Mouse (Mus musculus) cerebellum, adult (tissue): Measurements from ENCODE around the gene Nptxr.

Experiments used
- ATAC-seq: cut with Nextera tagmentation; 2 replicates; pipeline ENCODE4 v1.9.2; 2017; ENCODE audit warnings: mild to moderate bottlenecking, moderate library complexity, mixed read lengths; ENCODE audit not compliant: insufficient number of reproducible peaks, low FRiP score, low TSS enrichment

Nptxr gene

GRCm38 (mm10) chr15:79793076-79793475 lies 11.5 kb downstream of the Nptxr start:
- ATAC-seq: no peak

- ATAC-seq: no peak
These were observed 12.1 kb downstream of the Nptxr start for GRCm38 (mm10) chr15:79792455-79792854.

DNA sequence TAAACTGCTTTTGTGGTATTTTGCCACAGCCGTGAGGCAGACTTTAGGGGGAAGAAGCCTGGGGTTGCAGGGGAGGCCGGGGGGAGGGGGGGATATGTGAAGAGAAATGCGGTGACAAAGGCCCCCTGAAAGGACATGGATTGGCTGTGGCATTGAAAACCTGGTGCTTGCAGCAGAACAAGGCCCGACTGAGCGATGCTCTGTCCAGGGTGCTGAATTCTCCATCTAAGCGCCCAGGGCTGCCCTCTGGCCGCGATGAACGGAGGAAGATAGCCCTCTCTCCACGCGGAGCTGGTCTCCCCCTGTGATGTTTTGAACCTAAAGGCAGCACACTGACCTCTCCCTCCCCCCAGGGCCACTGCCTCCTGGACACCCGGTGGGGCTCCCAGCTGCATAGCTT lies 13.1 kb downstream of the Nptxr start:
- no peak for ATAC-seq

GRCm38 (mm10) chr15:79790905-79791304 lies 13.7 kb downstream of the Nptxr start:
- no peak for ATAC-seq

DNA sequence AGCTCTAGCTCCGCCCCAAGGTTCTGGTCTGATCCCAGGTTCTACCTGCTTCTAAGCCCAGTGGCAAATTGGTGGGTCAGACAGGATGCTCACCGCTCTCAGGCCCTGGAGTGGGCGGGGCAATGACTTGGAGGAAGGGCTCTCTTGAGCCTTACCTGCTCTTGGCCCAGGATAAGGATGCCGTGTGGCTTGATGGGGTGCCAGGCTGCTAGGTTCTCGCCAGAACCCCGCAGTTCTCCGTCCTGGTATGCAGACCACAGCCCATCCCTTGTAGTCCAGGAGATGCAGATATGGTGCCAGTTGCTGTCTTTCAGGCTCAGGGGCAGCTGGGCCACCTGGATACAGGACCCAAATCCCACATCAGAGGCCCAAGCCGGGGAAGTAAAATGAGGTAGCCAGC lies 14.5 kb downstream of the Nptxr start:
- ATAC-seq: no peak

DNA sequence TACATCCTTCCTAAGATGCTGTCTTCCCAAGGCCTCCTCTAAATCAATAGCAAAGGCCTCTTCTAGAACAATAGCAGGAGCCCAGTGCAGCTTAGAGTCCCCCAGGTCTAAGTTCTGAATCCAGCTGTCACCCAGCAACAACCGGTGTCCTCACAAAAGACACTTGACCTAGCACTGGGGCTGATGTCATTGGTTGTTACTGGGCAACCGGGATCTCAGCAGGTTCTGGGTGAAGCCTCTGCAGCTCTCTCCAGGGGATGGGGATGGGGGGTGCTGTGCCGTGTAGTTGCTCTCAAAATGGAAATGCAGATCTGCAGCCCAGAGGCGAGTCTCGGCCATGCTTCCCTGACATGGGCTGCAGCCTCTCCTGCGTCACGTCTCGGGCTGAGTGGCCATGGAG lies 16.8 kb downstream of the Nptxr start:
- ATAC-seq: no peak

DNA sequence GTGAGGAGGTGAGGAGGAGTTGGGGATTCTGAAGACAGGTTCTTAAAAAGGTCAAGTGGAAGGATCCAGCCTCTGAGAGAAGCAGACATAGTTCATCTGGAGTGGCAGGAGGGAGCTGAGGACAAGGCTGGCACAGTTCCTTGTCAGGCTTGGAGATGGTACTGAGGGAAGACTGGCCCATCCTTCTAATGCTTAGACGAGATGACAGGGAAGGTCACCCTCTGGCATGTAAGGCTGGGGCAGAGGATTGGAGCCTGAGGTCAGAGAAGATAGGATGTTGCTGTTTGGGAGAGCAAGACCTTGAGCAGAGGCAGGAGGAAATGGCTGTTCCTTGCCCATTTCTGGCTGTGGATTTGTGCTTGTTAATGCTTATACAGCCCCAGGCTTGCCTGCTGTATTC lies 19.5 kb downstream of the Nptxr start:
- ATAC-seq: no peak

- no peak for ATAC-seq
These were observed 26.8 kb downstream of the Nptxr start, which contains the start of gene Dnal4 for GRCm38 (mm10) chr15:79777749-79778148. TSS of gene Dnal4 (minus strand) at chr15:79777849.

GRCm38 (mm10) chr15:79775662-79776061 lies 28.9 kb downstream of the Nptxr start:
- no peak for ATAC-seq

- ATAC-seq: peak; percentile 99
These were observed 30.2 kb downstream of the Nptxr start for GRCm38 (mm10) chr15:79774117-79775027.

DNA sequence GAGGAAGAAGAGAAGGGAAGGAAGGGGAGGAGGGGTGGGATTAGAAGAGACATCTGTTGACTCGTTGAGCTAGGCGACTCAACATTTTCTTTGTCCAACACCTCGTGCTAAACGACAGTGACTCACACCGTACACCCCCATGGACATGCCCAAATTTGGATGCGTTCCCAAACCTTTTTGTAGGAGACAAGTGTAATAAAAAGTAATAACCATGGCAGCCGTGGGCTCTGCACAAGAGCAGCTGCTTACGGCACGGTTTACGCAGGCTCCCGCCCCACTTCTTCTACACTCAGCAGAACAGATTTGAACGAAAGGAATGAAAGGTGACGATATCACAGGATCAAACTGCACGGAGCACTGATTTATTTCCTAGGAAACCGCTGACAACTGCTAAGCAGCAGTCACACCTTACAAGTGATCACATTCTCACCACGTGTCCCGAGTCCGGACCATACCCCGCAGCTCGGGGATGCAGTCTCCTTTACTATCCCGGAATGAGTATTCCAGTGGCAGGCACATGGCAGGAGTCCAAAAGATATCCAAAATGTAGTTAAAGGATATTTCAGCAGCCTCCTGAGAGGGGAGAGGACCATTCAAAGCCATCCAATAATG lies 33.8 kb downstream of the Nptxr start:
- no peak for ATAC-seq

DNA sequence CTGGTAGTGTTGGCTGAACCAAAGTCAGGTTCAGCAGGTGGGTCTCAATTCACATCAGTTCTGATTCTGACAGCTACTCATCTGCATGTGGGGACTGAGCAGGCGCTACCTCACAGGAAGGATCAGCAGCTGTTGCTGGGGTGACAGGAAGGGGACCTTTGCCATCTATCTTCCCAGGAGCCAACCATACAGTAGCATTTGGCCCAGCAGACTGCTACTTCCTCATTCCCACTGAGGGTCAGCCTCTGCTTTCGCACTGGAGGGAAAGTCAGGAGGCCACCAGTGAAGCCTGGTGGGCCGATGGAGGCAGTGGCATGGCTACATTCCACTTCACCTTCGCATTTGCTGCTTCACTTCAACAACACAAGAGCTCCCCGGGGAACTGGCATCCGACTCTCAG lies 36.3 kb downstream of the Nptxr start:
- no peak for ATAC-seq

DNA sequence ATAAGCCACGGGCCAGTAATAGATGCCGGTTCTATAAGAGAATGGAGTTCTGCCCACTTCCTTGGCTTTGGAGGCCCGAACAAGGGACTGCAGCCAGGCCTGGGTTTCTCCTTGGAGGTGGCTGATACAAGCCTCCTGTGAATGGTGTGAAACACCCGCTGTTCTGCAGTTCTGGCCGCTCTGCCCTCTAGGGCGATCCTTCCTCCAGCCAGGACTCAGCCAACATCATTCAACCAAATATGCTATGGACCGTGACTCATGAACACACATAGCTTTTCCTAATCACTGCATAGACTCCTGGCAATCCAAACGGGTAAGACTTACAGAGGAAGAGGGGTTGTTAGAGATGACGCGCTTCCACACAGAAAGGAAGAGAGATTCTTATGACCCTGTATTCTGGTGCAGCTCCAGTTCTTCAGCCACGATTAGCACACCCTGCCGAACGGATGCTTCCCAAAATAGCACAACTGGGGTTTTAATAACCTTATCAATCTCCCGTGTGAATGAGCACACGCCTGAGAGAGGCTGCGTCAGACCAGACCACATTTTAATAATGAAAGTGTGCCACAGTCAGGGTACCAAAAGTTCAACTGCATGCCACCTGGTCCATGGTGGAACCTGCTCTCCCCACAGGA lies 37.1 kb downstream of the Nptxr start:
- ATAC-seq: no peak

DNA sequence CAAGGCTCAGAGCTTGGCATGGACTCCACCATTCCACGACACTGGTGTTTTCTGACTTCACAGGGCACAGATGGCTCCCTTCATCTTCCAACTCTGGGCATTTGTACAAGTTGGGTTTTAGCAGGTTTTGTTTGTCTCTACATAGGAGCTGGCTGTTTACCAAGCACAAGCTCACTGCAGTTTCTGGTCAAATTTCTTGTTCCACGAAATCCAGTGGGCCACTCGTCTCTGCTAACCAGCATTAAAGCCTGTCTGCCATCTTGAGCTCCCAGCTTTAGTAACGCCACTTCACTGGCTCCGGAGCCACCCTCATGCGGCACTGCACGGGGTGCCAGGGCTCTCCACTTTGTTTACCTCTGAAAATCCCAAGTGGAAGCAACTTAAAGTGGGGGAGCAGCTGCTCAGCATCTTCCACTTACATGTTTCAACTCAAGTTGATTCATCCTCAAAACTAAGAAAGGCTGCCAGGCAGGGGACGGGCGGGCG lies 37.9 kb downstream of the Nptxr start:
- no peak for ATAC-seq

- ATAC-seq: no peak
These were observed 38.4 kb downstream of the Nptxr start for GRCm38 (mm10) chr15:79766168-79766567.

- no peak for ATAC-seq
These were observed 39.2 kb downstream of the Nptxr start for GRCm38 (mm10) chr15:79765361-79765760.

DNA sequence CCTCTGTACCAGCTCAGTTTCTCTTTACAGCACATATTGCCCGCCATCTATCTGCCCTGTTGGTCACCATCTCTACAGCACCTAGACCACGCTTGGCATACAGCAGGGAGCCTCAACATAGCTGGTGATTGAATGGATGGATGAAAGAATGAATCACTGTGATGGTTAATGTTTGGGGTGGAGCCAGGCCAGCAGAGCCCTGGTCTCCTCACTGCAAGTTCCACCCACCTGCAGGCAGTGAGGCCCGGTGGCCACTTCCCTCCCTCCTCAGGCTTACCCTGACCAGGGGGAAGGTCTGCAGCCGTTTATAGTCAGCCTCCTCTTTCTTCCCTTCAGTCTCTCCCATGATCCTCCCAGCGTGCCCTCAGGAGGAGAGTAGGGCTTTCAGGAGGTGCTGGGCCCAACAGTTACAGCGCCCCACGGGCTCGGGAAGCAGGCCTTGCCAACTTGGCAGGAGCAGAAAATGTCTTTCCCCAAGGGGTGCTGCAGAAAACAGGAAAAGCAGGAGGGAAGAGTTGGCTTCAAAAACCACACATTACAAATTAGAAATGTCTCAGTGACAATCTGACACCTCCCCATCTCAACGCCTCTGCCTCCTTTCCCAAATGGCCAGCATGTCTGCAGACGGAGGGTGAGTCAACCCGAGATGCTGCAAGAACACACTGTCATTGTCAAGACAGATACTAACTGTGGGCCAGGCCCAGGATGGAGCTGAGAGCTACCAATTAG lies 39.9 kb downstream of the Nptxr start:
- no peak for ATAC-seq

DNA sequence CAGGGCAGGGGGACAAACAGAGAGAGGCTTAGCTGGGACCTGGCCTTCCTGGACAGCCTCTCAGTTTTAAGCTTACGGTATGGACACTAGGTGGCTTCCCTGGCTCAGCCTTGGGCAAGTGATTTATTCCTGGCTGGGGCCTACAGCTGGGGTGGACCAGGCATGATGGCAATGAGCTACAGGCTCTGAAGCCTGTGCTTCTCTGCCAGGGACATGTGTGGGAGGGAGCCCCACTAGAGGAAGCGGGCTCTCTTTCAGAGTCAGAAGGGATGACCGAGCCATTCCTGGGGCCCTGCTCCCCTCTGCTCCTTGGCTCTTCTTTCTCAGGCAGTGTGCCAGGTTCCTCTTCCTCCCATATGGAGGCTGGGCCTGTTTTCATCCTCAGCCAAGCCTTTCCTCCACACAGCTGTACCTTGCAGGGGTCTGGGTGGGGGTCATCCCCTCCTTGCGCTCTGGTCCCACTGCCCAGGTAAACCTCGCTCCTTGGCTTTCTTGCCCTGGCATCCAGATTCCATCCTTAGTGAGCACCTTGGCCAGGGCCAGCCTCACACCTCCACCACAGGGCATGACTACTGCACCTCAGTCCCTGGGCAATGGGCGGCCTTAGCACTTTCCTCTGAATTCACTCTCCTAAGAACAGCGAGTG lies 40.8 kb downstream of the Nptxr start:
- peak; percentile 60 for ATAC-seq

DNA sequence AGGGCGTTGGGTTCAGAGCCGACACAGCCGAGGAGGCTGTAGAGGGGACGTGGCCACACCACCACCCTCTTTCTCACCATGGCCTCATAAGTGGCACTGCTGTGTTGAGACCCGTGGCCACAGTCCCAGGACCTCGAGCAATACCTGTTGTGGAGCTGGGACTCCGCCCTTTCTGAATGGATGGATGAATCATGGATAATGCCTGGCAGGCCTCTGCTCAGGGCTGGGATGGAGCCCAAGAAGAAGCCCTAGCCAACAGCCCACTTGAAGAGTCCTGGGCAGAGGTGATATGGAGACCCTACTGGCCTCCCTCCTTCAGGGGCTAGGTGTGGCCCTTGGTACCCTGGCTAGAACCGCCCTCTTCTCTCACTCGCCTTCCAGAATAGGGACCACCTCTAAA lies 41.6 kb downstream of the Nptxr start:
- ATAC-seq: no peak

DNA sequence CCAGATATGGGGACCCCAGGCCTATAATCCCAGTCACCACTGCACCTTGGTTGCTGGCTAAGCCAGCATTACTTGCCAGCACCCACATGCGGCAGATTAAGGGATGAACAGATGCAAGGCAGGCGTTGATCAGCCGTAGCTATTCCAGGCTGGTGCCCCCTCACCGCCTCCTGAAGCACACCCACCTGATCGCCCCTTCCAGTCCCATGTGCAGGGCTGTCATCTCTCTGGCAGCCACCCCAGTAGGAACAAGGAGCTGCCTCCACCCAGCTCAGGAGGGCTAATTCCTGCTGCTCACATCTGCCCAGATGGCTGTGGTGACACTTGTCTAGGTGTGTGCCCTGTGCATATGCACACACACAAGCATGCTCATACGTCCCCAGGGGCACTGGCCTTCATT lies 43.6 kb downstream of the Nptxr start:
- no peak for ATAC-seq
